Mouse (Mus musculus) forebrain, embryonic 16.5 days (tissue): ENCODE measurements around the gene Six4. TPM values are rescaled to one million over a fixed set of nuclear protein-coding genes. Genes with fewer than 3 reads are reported as not detected.
"Not testable (repeated sequence)": the region's sequence is repeated elsewhere in the genome, so short reads cannot be mapped to it uniquely, and the experiment has no call there.

Experiments used
- ATAC-seq: fragments of 200-750 bp; cut with Nextera tagmentation; 2 replicates; pipeline ENCODE4 v1.8.0; 2017; ENCODE audit warnings: mild to moderate bottlenecking, moderate library complexity
- H3K27ac ChIP-seq: fragments of 300-500 bp; sonication (generic); 2 replicates; pipeline ENCODE4 v1.5.1; 2014; ENCODE audit warnings: low read length, control low read depth
- H3K27me3 ChIP-seq: fragments of 300-500 bp; sonication (generic); replicated peaks from 2 replicates; pipeline ENCODE4 v1.6.1; 2014; ENCODE audit warnings: low read length; ENCODE audit not compliant: control insufficient read depth, insufficient read depth
- H3K36me3 ChIP-seq: fragments of 300-500 bp; sonication (generic); 2 replicates; pipeline ENCODE4 v1.6.1; 2014; ENCODE audit not compliant: control insufficient read depth, insufficient read depth
- H3K4me1 ChIP-seq: fragments of 300-500 bp; sonication (generic); replicated peaks from 2 replicates; pipeline ENCODE4 v1.6.1; 2014; ENCODE audit warnings: low read length; ENCODE audit not compliant: control insufficient read depth, insufficient read depth
- H3K4me2 ChIP-seq: fragments of 300-500 bp; sonication (generic); 2 replicates; pipeline ENCODE4 v1.6.1; 2014; ENCODE audit warnings: mild to moderate bottlenecking, low read length, control low read depth
- H3K4me3 ChIP-seq: fragments of 300-500 bp; sonication (generic); replicated peaks from 2 replicates; pipeline ENCODE4 v1.5.1; 2014; ENCODE audit warnings: mild to moderate bottlenecking, low read length, control low read depth
- H3K9ac ChIP-seq: fragments of 300-500 bp; sonication (generic); replicated peaks from 2 replicates; pipeline ENCODE4 v1.6.1; 2014; ENCODE audit warnings: low read depth, low read length, control low read depth
- H3K9me3 ChIP-seq: fragments of 300-500 bp; sonication (generic); 2 replicates; pipeline ENCODE4 v1.6.1; 2016; ENCODE audit warnings: low read length; ENCODE audit not compliant: control insufficient read depth
- WGBS: fragments of 180-500 bp; shearing (Covaris S2); extraction: QIAGEN DNeasy Blood & Tissue Kit; methylation state at CpG from one replicate; pipeline ENCODE4 v1.1.7; 2014; 5-methylcytosine and 5-hydroxymethylcytosine counted together
- polyA plus RNA-seq: library from polyadenylated mRNA; unstranded; fragments of >200 nt; fragmentation: Nextera tagmentation; extraction: Ambion mirVana; gene quantifications from 2 replicates; pipeline ENCODE4 v1.2.1, GENCODE M21; 2015

Six4 gene
- polyA plus RNA-seq, 1 experiment from 2014 or later = 0.38 TPM

DNA sequence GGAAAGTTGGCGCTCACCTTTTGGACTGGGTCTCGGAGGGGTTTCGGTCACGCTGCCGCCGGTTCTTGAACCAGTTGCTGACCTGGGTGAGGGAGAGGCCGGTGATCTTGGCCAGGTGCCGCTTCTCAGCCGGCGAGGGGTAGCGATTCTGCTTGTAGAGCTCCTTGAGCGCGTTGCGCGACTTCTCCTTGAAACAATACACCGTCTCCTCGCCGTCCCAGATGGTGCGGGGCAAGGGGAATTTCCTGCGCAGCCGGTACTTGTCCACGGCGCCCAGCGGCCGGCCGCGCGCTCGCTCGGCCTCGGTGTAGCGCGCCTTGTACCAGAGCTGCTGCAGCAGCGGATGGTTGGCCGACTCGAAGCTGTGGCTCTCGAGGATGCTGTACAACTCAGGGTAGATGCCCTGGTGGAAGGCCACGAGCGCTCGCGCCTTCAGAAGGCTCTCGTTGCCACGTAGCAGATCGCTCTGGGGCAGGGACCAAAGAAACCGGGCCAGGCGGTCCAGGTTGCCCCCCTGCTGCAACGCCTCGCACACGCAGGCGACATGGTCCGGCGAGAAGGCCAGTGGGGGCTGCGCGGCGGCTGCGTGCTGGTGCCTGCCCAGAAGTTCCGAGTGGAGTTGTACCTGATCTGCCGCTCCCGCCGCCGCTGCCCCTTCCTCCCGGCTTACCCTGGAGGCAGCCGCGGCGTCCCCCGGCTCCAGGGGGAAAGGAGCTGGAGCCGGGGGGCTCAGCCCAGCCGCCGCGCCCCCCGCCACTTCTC lies 749 bp downstream of the Six4 start:
- no peaks in the 10 kb centered on the region for H3K36me3 ChIP-seq
- H3K4me3 ChIP-seq = peak overlapping the region; percentile 65
- peak; percentile 63 for ATAC-seq
- H3K4me2 ChIP-seq = peak overlapping the region; percentile 100
- WGBS = under 1% methylated on average over 61 of the region's 71 CpGs
- no peaks in the 10 kb centered on the region for H3K9me3 ChIP-seq
- peak overlapping the region; percentile 63 for H3K9ac ChIP-seq
- peaks cover 19% of the 10 kb centered on the region for H3K4me1 ChIP-seq
- peaks cover 7% of the 10 kb centered on the region for H3K27me3 ChIP-seq
- no peak overlapping the region for H3K27ac ChIP-seq

DNA sequence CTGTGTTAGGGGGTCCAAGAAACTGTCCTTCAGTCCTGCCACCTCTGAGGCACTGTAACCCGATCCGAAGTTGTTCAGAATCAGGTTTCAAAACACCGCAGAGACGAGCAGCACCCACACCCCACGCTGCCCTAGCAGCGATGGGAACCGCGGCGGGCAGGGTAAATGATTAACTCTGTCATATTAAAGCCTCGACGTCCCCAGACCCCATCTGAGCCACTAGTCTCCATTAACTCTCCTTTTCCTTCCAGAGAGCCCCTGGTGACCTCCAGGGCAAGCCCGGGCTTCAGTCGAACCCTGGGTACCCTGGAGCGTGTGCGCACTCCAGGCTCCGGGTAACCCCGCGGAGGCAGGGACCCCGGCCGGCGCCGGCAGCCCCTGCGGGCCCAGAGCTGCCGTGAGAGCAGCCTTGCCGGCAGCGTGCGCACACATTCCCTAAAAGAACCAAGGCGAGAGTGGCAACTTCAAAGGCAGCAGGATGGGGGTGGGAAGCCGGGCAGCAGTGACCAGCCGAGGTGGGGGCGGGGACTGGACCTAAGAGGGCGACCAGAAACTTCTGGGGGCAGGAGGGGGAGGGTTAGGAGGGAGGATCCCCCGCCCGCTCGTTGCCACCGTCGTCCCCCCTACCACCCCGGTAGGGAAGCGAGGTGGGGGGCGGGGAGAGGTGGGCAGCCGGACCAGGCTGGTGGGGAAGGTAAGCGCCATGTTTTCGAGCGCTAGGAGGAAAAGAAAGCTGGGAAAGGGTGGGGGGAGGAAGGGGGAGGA lies 1.5 kb downstream of the Six4 start:
- Histone ChIP-seq H3K4me2 (peak overlapping the region; percentile 100), H3K4me1 (peaks cover 19% of the 10 kb centered on the region)
- WGBS = 0% methylated on average over 43 of the region's 44 CpGs

DNA sequence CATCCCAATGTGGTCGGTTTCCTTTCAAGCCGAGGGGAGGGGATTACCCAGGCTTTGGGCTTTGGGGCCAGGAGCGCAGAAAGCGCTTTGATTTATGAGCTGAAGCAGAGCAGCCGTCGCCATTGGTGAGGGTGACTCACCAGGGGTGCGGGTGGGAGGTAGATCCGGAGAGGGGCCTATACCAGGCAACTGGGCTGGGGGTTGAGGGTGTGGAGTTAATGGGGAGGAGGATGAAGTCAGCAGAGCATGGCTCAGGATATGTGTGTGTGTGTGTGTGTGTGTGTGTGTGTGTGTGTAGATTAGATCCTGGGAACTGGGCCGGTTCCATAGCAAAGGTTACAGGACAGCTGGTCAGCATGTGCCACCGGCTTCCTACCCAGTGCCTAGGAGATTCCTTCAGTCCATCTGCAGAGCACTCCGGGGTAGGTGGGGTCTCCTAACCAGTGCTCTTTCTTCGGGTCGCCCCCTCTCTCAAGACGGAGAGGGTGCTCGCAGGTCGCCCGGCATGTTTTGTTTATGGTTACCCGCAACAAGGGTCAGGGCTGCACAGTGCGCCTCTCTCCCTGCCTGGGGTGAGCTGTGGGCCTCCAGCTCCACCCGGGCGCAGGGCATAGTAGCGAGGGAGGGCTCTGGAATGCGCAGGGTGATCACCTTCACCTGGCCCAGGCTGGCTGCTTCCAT lies 2.7 kb downstream of the Six4 start:
- no peaks in the 10 kb centered on the region for H3K9me3 ChIP-seq
- H3K4me1 ChIP-seq = peaks cover 19% of the 10 kb centered on the region
- no peak overlapping the region for H3K27ac ChIP-seq
- peak; percentile 17; the same call in 1 of the 2 replicates for ATAC-seq
- peak overlapping the region; percentile 20 for H3K4me3 ChIP-seq
- peak overlapping the region; percentile 100 for H3K4me2 ChIP-seq
- peaks cover 7% of the 10 kb centered on the region for H3K27me3 ChIP-seq
- H3K9ac ChIP-seq = no peak overlapping the region
- H3K36me3 ChIP-seq = no peaks in the 10 kb centered on the region
- WGBS = 5% methylated on average over 23 of the region's 23 CpGs

More for the DNA sequence above, 1.5 kb downstream of the Six4 start:
- H3K27me3 ChIP-seq = peaks cover 7% of the 10 kb centered on the region
- H3K4me3 ChIP-seq = peak overlapping the region; percentile 65
- H3K9ac ChIP-seq = peak overlapping the region; percentile 63
- no peak overlapping the region for H3K27ac ChIP-seq
- ATAC-seq = peak; percentile 41
- H3K36me3 ChIP-seq = no peaks in the 10 kb centered on the region
- no peaks in the 10 kb centered on the region for H3K9me3 ChIP-seq

DNA sequence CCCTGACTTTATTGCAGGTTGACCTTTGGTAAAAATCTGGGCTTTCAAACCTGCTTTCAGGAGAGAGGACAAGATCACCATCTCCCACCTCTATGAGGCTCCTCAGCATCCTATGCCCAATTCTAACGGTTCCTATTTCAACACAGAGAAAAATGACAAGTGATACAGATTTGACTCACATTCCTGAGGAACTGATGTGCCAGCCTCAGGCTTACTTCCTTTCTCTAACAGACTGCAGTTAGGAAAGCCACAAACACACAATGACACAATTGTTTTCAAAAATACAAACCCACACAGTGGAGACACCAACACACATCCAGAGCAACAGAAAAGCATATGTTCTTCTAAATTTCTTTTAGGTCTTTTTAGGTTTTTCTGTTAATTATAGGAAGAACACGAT lies 5.4 kb downstream of the Six4 start:
- ATAC-seq = no peak
- no peak overlapping the region for H3K4me3 ChIP-seq
- H3K4me1 ChIP-seq = peaks cover 17% of the 10 kb centered on the region
- H3K36me3 ChIP-seq = no peaks in the 10 kb centered on the region
- H3K27ac ChIP-seq = no peak overlapping the region
- no peak overlapping the region for H3K9ac ChIP-seq
- H3K9me3 ChIP-seq = no peaks in the 10 kb centered on the region
- peaks cover 7% of the 10 kb centered on the region for H3K27me3 ChIP-seq
- no peak overlapping the region for H3K4me2 ChIP-seq
- WGBS = 88% methylated on average over 2 of the region's 2 CpGs

DNA sequence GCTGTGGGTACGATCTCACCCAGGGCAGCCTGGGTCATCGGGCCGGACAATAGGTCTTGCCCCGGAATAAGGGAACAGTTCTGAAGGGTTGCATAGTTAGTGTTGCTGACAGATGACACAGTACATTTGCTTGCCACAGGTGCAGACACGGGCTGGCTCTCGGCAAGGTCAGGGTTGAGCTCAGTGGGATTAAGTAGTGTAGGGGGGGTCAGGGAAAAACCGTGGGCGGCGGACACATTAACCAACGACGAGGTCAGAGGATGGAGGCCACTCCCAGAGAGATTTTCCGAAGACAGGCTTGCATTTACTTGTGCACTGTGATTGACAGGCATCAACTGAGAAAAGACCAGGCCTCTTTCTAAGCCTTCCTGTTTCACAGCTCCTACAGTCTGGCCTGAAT lies 9.5 kb downstream of the Six4 start:
- H3K9me3 ChIP-seq = no peaks in the 10 kb centered on the region
- no peak for ATAC-seq
- H3K36me3 ChIP-seq = no peaks in the 10 kb centered on the region
- H3K4me2 ChIP-seq = no peak overlapping the region
- no peak overlapping the region for H3K9ac ChIP-seq
- H3K4me3 ChIP-seq = no peak overlapping the region
- H3K4me1 ChIP-seq = no peaks in the 10 kb centered on the region
- 95% methylated on average over 12 of the region's 12 CpGs for WGBS
- no peak overlapping the region for H3K27ac ChIP-seq
- H3K27me3 ChIP-seq = no peaks in the 10 kb centered on the region

DNA sequence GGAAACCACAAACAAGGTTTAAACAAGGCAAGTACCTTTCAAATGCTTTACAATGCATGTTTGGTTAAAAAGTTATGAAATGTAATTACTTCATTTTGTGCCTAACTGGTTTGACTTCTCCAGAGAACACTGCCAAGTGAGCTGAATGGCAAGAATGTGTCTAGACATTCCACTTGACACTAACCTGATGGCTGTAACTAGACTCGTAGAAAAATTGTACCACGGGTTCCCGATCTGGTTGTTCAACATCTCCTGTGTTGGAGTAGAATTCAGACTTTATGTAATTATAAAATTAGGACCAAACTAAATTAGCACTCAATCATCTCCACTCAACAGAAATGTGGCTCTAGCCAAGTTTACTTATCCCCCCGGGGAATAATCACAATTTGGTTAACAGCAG lies 14.7 kb downstream of the Six4 start:
- Histone ChIP-seq H3K27me3 (no peaks in the 10 kb centered on the region), H3K4me1 (no peaks in the 10 kb centered on the region), H3K4me3 (no peak overlapping the region), H3K36me3 (no peaks in the 10 kb centered on the region), H3K9ac (no peak overlapping the region), H3K27ac (no peak overlapping the region), H3K4me2 (no peak overlapping the region), H3K9me3 (no peaks in the 10 kb centered on the region)
- no peak for ATAC-seq
- WGBS = 95% methylated on average over 4 of the region's 4 CpGs

DNA sequence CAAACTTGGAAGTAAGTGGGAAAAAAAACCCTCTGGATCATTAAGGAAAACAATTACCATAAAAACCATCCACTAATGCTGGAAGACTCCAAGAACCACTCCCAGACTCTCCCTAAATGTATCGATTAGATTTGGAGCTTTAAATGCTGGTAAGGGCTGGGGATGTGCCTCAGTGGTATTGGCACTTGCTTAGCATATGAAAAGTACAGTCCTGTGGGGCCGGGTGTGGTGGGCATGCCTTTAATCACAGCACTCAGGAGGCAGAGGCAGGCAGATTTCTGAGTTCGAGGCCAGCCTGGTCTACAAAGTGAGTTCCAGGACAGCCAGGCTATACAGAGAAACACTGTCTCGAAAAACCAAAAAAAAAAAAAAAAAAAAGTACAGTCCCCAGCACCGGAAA lies 17.1 kb downstream of the Six4 start:
- H3K4me2 ChIP-seq, H3K9me3 ChIP-seq, H3K9ac ChIP-seq, H3K36me3 ChIP-seq, H3K4me3 ChIP-seq, H3K27ac ChIP-seq, H3K27me3 ChIP-seq, ATAC-seq, H3K4me1 ChIP-seq: not testable (repeated sequence)
- WGBS = 87% methylated on average over 5 of the region's 5 CpGs

DNA sequence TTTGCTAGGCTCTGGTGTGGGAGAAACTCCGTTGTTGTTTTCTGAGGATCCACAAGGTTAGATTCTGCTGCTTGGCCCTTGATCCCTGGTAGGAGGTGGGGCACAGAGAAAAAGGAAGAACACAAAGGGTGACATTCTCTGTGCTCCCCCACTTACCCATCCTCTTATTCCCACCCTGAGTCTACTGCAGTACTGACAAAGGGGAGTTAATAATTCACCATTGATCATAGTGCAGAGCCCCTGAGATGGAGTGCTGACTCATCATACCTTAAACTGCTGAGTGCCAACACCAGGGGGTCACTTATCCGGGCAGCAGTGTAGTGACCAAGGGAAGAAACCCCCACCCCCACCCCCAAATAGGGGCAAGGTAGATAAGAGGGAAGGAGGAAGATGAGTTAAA lies 18.7 kb downstream of the Six4 start:
- no peaks in the 10 kb centered on the region for H3K27me3 ChIP-seq
- no peak for ATAC-seq
- no peak overlapping the region for H3K4me2 ChIP-seq
- no peaks in the 10 kb centered on the region for H3K4me1 ChIP-seq
- no peak overlapping the region for H3K27ac ChIP-seq
- no peak overlapping the region for H3K9ac ChIP-seq
- no peak overlapping the region for H3K4me3 ChIP-seq
- no peaks in the 10 kb centered on the region for H3K9me3 ChIP-seq
- H3K36me3 ChIP-seq = no peaks in the 10 kb centered on the region
- WGBS = 36% methylated on average over 2 of the region's 2 CpGs

DNA sequence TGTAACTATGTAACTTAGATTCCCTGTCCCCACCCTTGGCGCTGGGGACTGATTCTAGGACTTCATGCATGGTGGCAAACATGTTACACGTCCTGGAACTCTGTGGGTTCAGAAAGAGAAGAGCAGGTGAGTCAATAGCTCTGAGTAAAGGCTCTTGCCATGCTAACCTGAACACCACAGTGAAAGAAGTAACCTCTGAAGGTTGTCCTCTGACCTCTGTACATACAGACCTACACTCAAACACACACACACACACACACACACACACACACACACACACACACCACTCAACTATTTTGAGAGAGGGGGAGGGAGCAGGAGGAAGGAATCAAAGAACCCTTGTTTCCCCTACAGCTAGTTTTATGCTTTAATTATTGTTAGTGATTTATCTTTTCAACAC lies 19.1 kb downstream of the Six4 start:
- no peak overlapping the region for H3K4me2 ChIP-seq
- no peak overlapping the region for H3K9ac ChIP-seq
- no peak overlapping the region for H3K27ac ChIP-seq
- H3K36me3 ChIP-seq = no peaks in the 10 kb centered on the region
- no peak for ATAC-seq
- no peaks in the 10 kb centered on the region for H3K4me1 ChIP-seq
- no peaks in the 10 kb centered on the region for H3K9me3 ChIP-seq
- H3K4me3 ChIP-seq = no peak overlapping the region
- 73% methylated on average over 2 of the region's 2 CpGs for WGBS
- H3K27me3 ChIP-seq = no peaks in the 10 kb centered on the region
